Mouse (Mus musculus) WW6 (cell line): Measurements from ENCODE around the gene Scamp2.

Experiments
- DNase-seq: peaks from one replicate; pipeline ENCODE4 v3.0.0-alpha.2; 2013; ENCODE audit warnings: low read depth, low spot score

Gene Scamp2

GRCm38 (mm10) chr9:57560861-57561710 is at the start of gene Scamp2:
Scamp2 (plus strand) TSS chr9:57560943.
- peak; percentile 75 for DNase-seq

- no peak for DNase-seq
Observed at GRCm38 (mm10) chr9:57517113-57517512, 43.6 kb upstream of the Scamp2 start.

GRCm38 (mm10) chr9:57520375-57521055 is 40.2 kb upstream of the Scamp2 start:
- no peak for DNase-seq

- peak; percentile 83 for DNase-seq
Observed at GRCm38 (mm10) chr9:57521056-57521911, 39.5 kb upstream of the Scamp2 start, which contains the start of gene Cox5a. Cox5a (plus strand) TSS chr9:57521274.

GRCm38 (mm10) chr9:57522114-57522860 is 38.5 kb upstream of the Scamp2 start:
- DNase-seq: no peak

- no peak for DNase-seq
Observed at GRCm38 (mm10) chr9:57522861-57523246, 37.9 kb upstream of the Scamp2 start.

- DNase-seq: no peak
Observed at GRCm38 (mm10) chr9:57523754-57524153, 37.0 kb upstream of the Scamp2 start.

- no peak for DNase-seq
Observed at GRCm38 (mm10) chr9:57524439-57524838, 36.3 kb upstream of the Scamp2 start.

- DNase-seq: no peak
Observed at GRCm38 (mm10) chr9:57525516-57525915, 35.2 kb upstream of the Scamp2 start.

GRCm38 (mm10) chr9:57526435-57526834 is 34.3 kb upstream of the Scamp2 start:
- DNase-seq: no peak

- DNase-seq: no peak
Observed at GRCm38 (mm10) chr9:57531946-57532345, 28.8 kb upstream of the Scamp2 start.

GRCm38 (mm10) chr9:57536362-57536761 is 24.4 kb upstream of the Scamp2 start:
- DNase-seq: no peak

GRCm38 (mm10) chr9:57537044-57537727 is 23.6 kb upstream of the Scamp2 start, which contains the start of gene Fam219b:
Fam219b (plus strand) TSS chr9:57537528.
- peak; percentile 80 for DNase-seq

- no peak for DNase-seq
Observed at GRCm38 (mm10) chr9:57537728-57538181, 23.0 kb upstream of the Scamp2 start.

GRCm38 (mm10) chr9:57539550-57539949 is 21.2 kb upstream of the Scamp2 start:
- DNase-seq: no peak

GRCm38 (mm10) chr9:57541312-57541711 is 19.4 kb upstream of the Scamp2 start:
- no peak for DNase-seq

GRCm38 (mm10) chr9:57543951-57544350 is 16.8 kb upstream of the Scamp2 start:
- no peak for DNase-seq

GRCm38 (mm10) chr9:57547287-57547686 is 13.5 kb upstream of the Scamp2 start:
- DNase-seq: no peak

GRCm38 (mm10) chr9:57547869-57548268 is 12.9 kb upstream of the Scamp2 start:
- DNase-seq: no peak

GRCm38 (mm10) chr9:57549186-57549585 is 11.6 kb upstream of the Scamp2 start:
- no peak for DNase-seq
